Mouse (Mus musculus) liver, embryonic 14.5 days (tissue): ENCODE data around the gene Gm20877. TPM values are rescaled to one million over a fixed set of nuclear protein-coding genes. Genes with fewer than 3 reads are reported as not detected.
"Not testable (repeated sequence)": the region's sequence is repeated elsewhere in the genome, so short reads cannot be mapped to it uniquely, and the experiment has no call there.

Experiments used
- ATAC-seq: fragments of 200-750 bp; cut with Nextera tagmentation; 2 replicates; pipeline ENCODE4 v1.8.0; 2017; ENCODE audit warnings: moderate number of reproducible peaks, mild to moderate bottlenecking, moderate library complexity; ENCODE audit not compliant: insufficient read depth
- DNase-seq, 3 experiments: peaks; one replicate each; pipeline ENCODE4 v3.0.0-alpha.2; 2012 to 2013; ENCODE audit warnings: low read depth in 3 of 3, low spot score in 3 of 3
- H3K27ac ChIP-seq: fragments of 300-500 bp; sonication (generic); 2 replicates; pipeline ENCODE4 v1.5.1; 2014; ENCODE audit warnings: moderate library complexity, mild to moderate bottlenecking, control low read depth, inconsistent platforms
- H3K27me3 ChIP-seq: fragments of 300-500 bp; sonication (generic); 2 replicates; pipeline ENCODE4 v1.6.1; 2014; ENCODE audit warnings: mild to moderate bottlenecking, low read length, moderate library complexity; ENCODE audit not compliant: control insufficient read depth, insufficient read depth
- H3K36me3 ChIP-seq: fragments of 300-500 bp; sonication (generic); replicated peaks from 2 replicates; pipeline ENCODE4 v1.6.1; 2014; ENCODE audit warnings: low read depth; ENCODE audit not compliant: control insufficient read depth, insufficient read depth
- H3K4me1 ChIP-seq, 2 experiments: fragments of 200-500 bp in 1 of 2; fragments of 300-500 bp in 1 of 2; sonication (generic) in 1 of 2; replicated peaks; 2 replicates each; pipeline ENCODE4 v1.6.1; 2012 to 2014; ENCODE audit warnings: antibody characterized with exemption in 1 of 2, inconsistent platforms in 1 of 2, low read length in 1 of 2; ENCODE audit not compliant: control insufficient read depth in 2 of 2, insufficient read depth in 2 of 2
- H3K4me2 ChIP-seq: fragments of 300-500 bp; sonication (generic); 2 replicates; pipeline ENCODE4 v1.6.1; 2014; ENCODE audit warnings: low read depth, mild to moderate bottlenecking, control low read depth, moderate library complexity
- H3K4me3 ChIP-seq, 2 experiments: fragments of 200-500 bp in 1 of 2; fragments of 300-500 bp in 1 of 2; sonication (generic) in 1 of 2; 2 replicates each; pipeline ENCODE4 v1.5.1; 2012 to 2014; ENCODE audit warnings: low read depth in 2 of 2, low read length in 2 of 2, mild to moderate bottlenecking in 2 of 2, control low read depth in 1 of 2, inconsistent platforms in 1 of 2, moderate library complexity in 1 of 2; ENCODE audit not compliant: insufficient read depth in 1 of 2
- H3K9ac ChIP-seq: fragments of 300-500 bp; sonication (generic); replicated peaks from 2 replicates; pipeline ENCODE4 v1.6.1; 2014; ENCODE audit warnings: mild to moderate bottlenecking, control low read depth, moderate library complexity
- H3K9me3 ChIP-seq: fragments of 300-500 bp; sonication (generic); 2 replicates; pipeline ENCODE4 v1.6.1; 2016; ENCODE audit warnings: low read length, mixed read lengths; ENCODE audit not compliant: control insufficient read depth
- WGBS: fragments of 180-500 bp; shearing (Covaris S2); extraction: QIAGEN DNeasy Blood & Tissue Kit; methylation state at CpG from one replicate; pipeline ENCODE4 v1.1.7; 2014; ENCODE audit not compliant: insufficient replicate concordance; 5-methylcytosine and 5-hydroxymethylcytosine counted together
- polyA plus RNA-seq, 2 experiments: library from polyadenylated mRNA; depleted of rRNA in 1 of 2; stranded (reverse) in 1 of 2; unstranded in 1 of 2; fragments of >200 nt; fragmentation: Nextera tagmentation in 1 of 2; extraction: Ambion mirVana in 1 of 2; gene quantifications; 2 replicates each; pipeline versions ENCODE4 v1.2.1 to v1.2.3; 2012 to 2014

Gm20877 gene
- polyA plus RNA-seq (2012; rRNA removed) (not detected in 2 replicates), polyA plus RNA-seq (2014; fragmentation: Nextera tagmentation; extraction: Ambion mirVana) (not detected in 2 replicates)

DNA sequence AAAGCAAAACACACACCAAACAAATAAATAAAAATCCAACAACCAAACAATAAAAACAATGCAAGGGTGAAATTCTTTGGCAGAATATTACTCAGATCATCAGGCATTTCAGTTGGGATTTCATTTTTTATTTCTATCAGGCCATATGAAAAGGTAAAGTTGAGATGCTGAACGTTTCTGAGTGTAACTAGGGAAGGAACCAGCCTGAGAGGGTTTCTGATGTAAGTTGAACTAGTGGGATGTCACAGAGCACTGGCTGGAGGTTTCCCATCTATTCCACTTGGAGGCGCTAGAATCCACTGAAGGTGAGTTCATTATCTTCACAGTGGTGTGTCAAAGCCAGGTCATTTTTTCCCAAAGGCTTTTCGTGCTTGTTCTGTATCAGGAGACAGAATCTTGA is at the start of gene Gm20877:
Gene Gm20877 (plus strand): TSS at position 301 of the 400 bp plus-strand sequence.
- WGBS = no CpG with 5 or more reads among the region's 3 CpGs
- not testable (repeated sequence) for H3K27ac ChIP-seq

More for the DNA sequence above, at the start of gene Gm20877:
- not testable (repeated sequence) for ATAC-seq, H3K4me2 ChIP-seq, H3K27me3 ChIP-seq, H3K36me3 ChIP-seq, DNase-seq, H3K4me1 ChIP-seq, H3K9me3 ChIP-seq, H3K4me3 ChIP-seq, H3K9ac ChIP-seq
